Mouse (Mus musculus) kidney, postnatal 14 days (tissue): Measurements from ENCODE around the gene Gm43191.

Experiments
- DNase-seq: peaks from one replicate; pipeline ENCODE4 v3.0.0; 2022; ENCODE audit warnings: mixed read lengths

The Gm43191 gene

DNA sequence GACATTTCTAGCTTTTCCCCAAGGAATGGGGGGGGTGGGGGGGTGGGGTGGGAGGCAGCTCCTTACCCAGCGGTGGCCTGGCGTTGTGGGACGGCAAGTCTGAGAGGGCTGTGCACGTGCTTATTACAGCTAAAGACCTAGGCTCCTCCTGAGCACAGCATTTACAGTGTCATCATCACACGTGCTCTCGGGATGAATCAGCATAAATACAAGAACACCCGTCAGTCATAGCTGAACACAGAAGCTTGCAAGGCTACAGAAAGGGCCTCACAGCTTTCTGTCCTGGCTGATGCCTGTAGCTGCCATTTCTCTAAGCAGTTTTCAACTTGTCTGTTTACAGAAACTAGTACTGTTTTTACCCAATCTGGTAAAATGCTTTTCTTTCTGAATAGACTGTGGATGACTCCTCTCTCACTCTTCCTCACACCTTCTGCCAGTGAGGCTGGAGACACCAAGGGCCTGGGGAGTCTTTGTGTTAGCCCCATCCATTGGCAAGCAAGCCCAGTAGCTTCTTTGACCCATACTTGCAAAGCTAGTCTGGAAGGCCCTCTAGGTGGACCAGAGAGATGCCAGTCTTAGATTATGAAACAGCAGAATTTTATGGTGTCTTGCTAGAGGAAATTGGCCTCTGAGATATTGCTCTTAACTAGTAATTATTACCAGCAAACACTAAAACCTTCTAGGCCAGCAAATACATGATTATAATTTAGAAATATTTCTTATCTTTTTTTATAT, 60.3 kb downstream of the Gm43191 start:
- DNase-seq = no peak

DNA sequence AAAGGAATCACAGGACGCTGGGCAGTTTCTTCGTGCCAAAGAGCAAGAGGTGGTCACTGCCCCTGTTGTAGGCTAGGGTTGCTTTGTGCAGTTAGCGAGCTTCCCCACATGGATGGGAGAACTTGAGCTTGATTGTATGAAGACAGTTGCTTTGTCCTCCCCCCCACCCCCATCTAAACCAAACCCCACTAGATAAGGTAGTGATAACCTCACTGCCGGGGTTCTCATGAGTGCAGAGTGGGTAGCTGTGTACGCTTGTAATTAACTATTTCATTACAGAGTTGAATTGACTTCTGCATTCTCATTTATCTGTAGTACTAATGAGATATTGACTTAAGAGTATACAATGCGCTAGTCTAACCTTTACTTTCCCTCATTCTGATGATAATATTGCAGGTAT, 62.2 kb downstream of the Gm43191 start:
- no peak for DNase-seq

DNA sequence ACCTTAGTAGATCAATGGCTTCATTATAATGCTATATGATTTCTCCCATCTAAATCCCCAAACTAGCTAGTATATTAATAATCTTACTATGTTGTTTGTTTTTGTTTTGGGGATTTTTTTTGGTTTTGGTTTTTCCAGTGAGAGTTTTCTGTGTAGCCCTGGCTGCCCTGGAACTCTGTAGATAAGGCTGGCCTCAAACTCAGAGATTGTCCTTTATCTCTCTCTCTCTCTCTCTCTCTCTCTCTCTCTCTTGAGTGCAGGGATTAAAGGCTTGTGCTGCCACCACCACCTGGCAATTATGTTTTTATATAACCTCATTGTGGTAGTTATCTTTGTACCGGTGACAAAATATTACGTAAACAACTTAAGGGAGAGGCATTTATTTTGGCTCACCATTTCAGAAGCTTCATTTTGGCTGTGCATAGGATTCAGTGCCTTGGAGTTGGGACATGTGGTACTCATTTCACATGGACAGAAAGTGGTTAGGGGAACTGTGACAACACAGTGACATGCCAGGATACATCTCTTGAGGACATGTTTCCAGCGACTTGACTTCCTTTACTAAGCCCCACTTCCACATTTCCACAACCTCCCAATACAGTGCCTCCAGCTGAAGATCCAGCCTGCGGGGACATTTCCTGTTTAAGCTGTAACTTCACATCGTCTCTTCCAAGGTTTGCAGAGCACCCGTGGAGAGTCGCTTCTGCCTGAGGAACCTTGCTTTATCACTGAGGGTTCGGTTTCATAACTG, 65.6 kb downstream of the Gm43191 start:
- no peak for DNase-seq

DNA sequence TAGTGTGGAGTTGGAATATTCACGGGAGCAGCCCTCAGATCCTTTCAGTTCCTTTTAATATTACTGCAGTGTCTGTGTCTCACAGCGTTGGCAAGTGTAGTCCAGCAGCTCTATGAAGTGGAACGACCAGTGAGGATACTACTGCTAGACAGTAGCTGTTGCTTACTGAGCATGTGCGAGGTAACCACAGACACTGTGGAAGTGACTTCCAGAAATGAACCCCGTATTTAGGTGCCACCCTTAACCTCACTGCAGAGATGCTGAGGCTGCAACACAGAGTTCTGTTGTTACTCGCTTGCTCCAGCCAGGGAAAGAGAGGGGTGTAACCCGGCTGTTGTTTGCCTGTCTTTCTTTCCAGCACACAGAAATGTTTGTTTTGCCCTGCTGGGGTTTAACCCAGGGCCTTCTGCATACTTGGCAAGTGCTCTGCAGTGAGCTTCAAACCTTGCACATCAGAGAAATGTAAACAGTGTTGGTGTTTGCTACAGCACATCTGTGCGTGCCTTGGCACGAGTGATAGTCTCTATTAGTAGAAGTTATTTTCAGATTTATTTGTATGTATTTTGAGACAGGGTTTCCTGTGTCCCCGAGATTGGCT, 66.7 kb downstream of the Gm43191 start, which contains the start of gene Trmt13:
Gene Trmt13, minus strand, starts transcription at position 293 of the 598 bp plus-strand sequence.
- DNase-seq = no peak

DNA sequence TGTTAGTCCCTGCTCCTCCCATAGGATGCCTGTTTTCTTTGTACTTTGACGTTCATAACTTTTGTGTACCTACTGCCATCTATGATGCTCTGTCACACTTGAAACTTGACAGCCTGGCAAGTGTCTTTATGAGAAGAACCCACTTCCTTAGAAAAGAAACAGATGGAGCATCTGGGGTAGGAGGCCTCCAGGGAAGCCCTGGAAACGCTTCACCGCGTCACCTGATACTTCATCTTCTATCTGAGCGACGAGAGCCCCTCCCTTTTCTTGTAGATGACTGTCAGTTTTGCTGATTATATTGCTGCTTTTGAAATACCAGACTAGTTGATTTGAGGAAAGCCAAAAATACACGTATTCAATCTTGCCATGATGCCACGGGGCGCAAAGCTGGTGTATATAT, 76.5 kb downstream of the Gm43191 start:
- DNase-seq = no peak

DNA sequence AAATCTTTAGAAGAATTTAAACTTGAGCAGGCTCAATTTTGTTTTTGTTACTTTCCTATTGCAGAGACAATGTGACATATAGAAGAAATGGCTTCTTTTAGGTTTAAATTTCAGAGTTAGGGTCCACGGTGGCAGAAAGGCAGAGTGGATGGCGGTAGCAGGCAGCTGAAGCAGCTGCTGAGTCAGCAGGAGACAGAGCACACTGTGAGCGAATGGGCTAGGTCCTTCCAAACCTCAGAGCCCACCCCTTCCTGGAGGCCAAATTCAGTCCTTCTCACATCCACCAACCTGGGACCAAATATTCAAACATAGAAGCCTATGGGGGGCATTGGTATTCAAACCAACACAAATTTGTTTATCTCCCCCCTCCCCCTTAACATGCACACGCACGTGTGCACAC, 79.3 kb downstream of the Gm43191 start:
- DNase-seq = no peak

DNA sequence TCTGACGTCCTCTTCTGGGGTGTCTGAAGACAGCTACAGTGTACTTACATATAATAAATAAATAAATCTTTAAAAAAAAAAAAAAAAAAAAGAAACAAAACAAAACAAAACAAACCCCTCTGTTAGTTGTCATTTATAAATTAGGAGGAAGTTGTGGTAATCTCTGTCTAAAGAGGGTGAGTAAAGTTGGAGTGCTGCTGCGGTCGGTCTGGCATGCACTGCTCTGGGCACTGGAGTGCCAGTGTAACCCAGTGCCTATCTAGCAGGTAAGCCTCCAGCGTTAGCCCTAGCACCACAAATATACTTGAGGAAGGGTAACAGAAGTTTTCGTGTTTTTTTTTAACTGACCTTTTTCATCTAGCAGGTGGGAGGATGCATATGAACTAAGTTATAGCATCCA, 80.1 kb downstream of the Gm43191 start:
- DNase-seq = no peak

DNA sequence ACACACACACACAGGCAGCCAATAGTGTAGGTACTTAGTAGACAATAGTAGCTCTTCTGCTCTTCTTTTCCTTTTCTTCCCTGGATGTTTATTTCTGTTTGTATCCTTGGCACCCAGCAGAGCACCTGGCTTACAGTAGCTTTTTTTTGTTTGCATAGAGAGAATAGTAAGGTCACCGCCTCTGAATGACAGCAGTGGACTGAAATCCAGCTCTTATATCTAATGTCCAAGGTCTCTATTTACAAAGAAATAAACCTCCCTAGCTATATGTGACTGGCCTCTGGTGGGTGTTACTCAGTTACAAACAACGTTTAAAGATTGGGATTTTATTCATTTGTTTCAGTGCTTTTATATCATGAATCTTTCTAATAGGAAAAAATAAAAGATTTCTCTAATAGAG, 81.4 kb downstream of the Gm43191 start:
- no peak for DNase-seq

DNA sequence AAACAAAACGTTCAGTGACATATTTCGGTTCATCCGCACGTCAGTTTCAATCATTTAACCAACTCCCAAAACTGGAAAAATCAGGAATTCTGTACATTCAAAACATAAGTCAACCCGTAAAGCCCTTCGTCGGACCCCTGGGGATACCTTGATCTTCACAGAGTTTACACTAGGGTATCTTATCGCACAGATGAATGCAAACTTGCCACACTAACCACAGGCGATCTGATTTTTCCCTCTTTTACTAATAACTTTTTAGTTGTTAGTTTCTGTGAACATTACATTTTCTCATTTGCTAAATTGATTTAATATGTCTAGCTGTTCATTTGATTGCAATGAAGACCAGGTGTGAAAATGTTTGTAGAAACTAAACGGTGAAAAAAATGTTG, 85.5 kb downstream of the Gm43191 start:
- no peak for DNase-seq

DNA sequence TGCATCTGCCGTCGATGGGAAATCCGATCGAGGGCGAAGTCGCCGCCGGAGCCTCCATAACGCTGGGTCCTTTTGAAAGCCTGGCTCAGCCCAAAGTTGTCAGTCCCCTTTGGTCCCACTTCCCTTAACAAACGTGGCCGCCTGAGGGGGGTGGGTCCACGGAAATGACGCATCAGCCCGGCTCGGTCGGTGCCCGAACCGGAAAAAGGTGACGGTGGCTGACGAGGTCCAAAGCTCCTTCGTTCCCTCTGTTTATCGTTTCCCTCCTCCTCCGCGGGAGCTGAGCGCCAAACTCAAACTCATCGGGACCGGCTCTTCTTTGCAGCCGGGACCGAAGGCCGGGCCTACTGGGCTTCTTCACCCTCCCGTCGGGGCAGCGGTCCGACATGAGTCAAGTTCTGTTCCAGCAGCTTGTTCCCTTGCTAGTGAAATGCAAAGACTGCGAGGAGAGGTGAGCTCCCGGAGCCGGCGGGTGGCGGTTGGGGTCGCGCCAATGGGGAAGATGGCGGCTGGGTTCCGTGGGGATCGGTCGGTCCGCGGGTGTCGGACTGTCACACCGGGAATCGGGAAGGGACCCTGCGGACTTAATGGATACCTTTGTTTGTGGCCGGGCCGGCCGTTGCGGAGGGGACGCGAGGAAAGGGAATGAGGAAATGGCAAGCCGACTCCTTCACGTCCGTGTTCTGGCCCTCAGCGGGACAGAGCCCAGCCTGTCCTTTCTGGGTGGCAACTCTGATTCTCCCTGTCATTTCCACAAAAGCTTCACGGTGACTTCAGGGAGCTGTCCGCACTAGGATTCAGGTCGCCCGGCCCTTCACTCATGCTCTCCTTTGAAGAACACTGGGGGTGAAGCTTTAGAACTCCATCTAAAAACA, 86.1 kb downstream of the Gm43191 start, which contains the start of gene Sass6:
Gene Sass6, plus strand, starts transcription at position 255 of the 875 bp plus-strand sequence.
- DNase-seq = peak; percentile 98

DNA sequence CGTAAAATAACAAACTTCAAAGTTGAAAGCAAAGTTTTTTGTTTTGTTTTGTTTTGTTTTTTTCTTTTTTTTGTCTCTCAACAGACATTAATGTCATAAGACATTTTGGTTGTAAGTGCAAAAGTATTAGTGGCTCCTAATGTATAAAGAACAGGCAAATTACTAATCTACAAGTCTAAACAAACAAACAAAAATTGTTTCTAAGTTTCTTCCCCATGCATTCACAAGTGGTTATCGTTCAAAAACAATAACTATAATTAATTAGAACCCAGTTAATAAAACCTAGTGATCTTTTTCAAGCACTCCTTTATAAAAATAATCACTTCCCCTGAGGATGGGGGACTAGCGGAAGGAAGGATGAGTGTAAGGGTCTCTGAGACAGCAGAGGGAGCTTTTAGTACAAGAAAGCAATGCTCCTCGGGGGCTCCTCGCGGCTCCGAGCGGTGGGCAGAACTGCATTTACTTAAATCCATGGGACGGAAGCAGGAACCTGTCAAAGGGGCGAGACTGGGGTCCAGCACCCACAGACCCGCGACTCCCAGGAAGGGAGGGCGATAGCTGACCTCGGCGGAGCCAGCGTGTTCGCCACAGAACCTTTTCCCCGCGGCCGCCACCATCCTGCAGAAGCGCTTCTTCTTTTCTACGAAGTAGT, 86.9 kb downstream of the Gm43191 start:
- no peak for DNase-seq
